Mouse (Mus musculus) megakaryocyte, embryonic 14.5 days (primary cell): Measurements from ENCODE around the gene H6pd.

Experiments used
- FLI1 ChIP-seq: IDR thresholded peaks from 2 replicates; pipeline ENCODE4 v1.6.1; 2012; ENCODE audit warnings: low read length, inconsistent platforms, mixed read lengths
- GATA1 ChIP-seq: IDR thresholded peaks from 3 replicates; pipeline ENCODE4 v1.6.1; 2012; ENCODE audit warnings: mixed read lengths, low read length, inconsistent platforms, borderline replicate concordance

DNA sequence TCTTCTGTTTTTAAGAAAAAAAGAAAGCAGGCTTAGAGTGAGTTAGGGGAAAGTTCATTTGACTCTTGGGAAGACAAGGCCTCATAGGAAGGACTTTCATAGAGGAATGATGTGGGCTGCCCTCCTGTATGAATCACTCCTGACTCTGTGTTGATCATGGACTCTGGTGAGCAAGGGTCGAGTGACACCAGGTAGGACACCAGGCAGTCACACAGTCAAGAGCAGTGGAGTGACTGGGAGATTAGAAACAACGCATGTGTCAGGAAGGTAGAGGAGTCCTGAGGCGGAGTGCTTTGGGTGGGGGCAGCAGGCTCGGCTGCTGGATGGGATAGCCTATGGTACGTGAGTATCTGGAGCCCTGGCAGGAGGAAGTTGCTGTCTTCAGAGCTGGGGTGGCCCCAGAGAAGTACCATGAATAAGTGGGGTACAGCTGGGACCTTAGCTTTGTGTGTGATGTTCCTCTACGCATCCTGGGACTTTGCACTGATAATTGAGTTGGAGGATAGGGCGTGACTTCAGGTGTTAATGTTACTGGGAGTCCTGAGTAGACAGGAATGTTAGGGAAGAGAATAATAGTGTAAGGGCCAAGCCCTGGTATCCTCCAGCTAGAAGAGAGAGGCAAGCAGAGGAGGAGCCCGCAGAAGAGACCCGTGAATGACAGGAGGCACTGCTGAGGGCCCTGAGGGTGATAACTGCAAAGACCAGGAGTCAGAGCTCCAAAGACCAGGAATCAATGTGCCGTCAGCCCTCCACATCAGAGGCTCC, 32.7 kb upstream of the H6pd start:
- TF ChIP-seq GATA1 (no peak), FLI1 (no peak)
